Comparison of ENCODE assay signal across 6 mouse cellular contexts in the genomic region with DNA sequence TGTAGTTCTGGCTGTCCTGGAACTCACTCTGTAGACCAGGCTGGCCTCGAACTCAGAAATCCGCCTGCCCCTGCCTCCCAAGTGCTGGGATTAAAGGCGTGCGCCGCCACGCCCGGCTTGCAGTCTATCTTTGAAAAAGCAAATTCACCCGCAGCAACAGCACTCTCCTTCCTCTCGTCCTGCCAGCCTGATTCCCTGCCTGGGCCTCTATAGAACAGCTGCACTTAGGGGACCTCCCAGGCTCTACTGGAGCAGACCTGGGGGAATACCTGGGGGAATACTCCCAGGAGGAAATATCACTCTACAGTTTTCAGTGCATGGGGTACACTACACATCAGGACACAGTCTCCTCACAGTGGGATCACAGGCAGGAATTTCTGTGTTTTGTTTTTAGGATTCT.
"Had no signal": no experiment of that assay in that cellular context is flagged by ENCODE, and none has a peak within 500 bp of the region (broad histone marks: within the 10 kb centered on the region; RNA-seq: fewer than 3 reads in every experiment).

No protein-coding gene starts in this region.

- H3K27ac ChIP-seq: left cerebral cortex, adult 2 months; liver, embryonic 13.5 days; midbrain, embryonic 10.5 days; midbrain, embryonic 13.5 days; stomach, embryonic 15.5 days had no signal

- H3K4me2 ChIP-seq: liver, embryonic 13.5 days; midbrain, embryonic 13.5 days; stomach, embryonic 15.5 days had no signal

- H3K9me3 ChIP-seq: liver, embryonic 13.5 days; midbrain, embryonic 10.5 days; midbrain, embryonic 13.5 days; stomach, embryonic 15.5 days had no signal

- H3K27me3 ChIP-seq: liver, embryonic 13.5 days; stomach, embryonic 15.5 days had no signal

- ATAC-seq: midbrain, embryonic 13.5 days; midbrain, embryonic 16.5 days had no signal

- H3K36me3 ChIP-seq: midbrain, embryonic 13.5 days; stomach, embryonic 15.5 days had no signal

- H3K4me3 ChIP-seq: left cerebral cortex, adult 2 months; liver, embryonic 13.5 days; midbrain, embryonic 10.5 days; midbrain, embryonic 13.5 days; stomach, embryonic 15.5 days had no signal

- H3K9ac ChIP-seq: liver, embryonic 13.5 days; midbrain, embryonic 13.5 days; stomach, embryonic 15.5 days had no signal
